Mouse (Mus musculus) embryonic facial prominence, embryonic 13.5 days (tissue): ENCODE data around the gene Uroc1. TPM values are rescaled to one million over a fixed set of nuclear protein-coding genes. Genes with fewer than 3 reads are reported as not detected.

Source experiments
- ATAC-seq: fragments of 200-750 bp; cut with Nextera tagmentation; 2 replicates; pipeline ENCODE4 v1.8.0; 2017; ENCODE audit warnings: low read depth; ENCODE audit not compliant: insufficient number of reproducible peaks, insufficient read depth, low FRiP score, low TSS enrichment
- H3K27ac ChIP-seq: fragments of 300-500 bp; sonication (generic); 2 replicates; pipeline ENCODE4 v1.5.1; 2015; ENCODE audit warnings: moderate library complexity, mild to moderate bottlenecking, inconsistent platforms
- H3K27me3 ChIP-seq: fragments of 300-500 bp; sonication (generic); 2 replicates; pipeline ENCODE4 v1.6.1; 2015; ENCODE audit warnings: mild to moderate bottlenecking, inconsistent platforms
- H3K36me3 ChIP-seq: fragments of 300-500 bp; sonication (generic); 2 replicates; pipeline ENCODE4 v1.6.1; 2015; ENCODE audit warnings: mild to moderate bottlenecking, inconsistent platforms
- H3K4me1 ChIP-seq: fragments of 300-500 bp; sonication (generic); 2 replicates; pipeline ENCODE4 v1.6.1; 2015; ENCODE audit warnings: inconsistent platforms
- H3K4me2 ChIP-seq: fragments of 300-500 bp; sonication (generic); 2 replicates; pipeline ENCODE4 v1.6.1; 2015; ENCODE audit warnings: moderate library complexity, mild to moderate bottlenecking, inconsistent platforms
- H3K4me3 ChIP-seq: fragments of 300-500 bp; sonication (generic); 2 replicates; pipeline ENCODE4 v1.5.1; 2015; ENCODE audit warnings: mild to moderate bottlenecking, inconsistent platforms
- H3K9ac ChIP-seq: fragments of 300-500 bp; sonication (generic); 2 replicates; pipeline ENCODE4 v1.6.1; 2015; ENCODE audit warnings: mild to moderate bottlenecking, inconsistent platforms
- H3K9me3 ChIP-seq: fragments of 300-500 bp; sonication (generic); 2 replicates; pipeline ENCODE4 v1.6.1; 2016; ENCODE audit warnings: inconsistent platforms
- whole genome bisulfite sequencing: fragments of 180-500 bp; shearing (Covaris S2); methylation state at CpG from one replicate; pipeline ENCODE4 v1.1.7; 2015; ENCODE audit warnings: mixed read lengths; 5-methylcytosine and 5-hydroxymethylcytosine counted together
- polyA plus RNA-seq: library from polyadenylated mRNA; unstranded; fragments of >200 nt; fragmentation: Nextera tagmentation; extraction: Ambion mirVana; gene quantifications from 2 replicates; pipeline ENCODE4 v1.2.1, GENCODE M21; 2015

Uroc1 gene
- polyA plus RNA-seq, 1 experiment from 2014 or later = not detected

DNA sequence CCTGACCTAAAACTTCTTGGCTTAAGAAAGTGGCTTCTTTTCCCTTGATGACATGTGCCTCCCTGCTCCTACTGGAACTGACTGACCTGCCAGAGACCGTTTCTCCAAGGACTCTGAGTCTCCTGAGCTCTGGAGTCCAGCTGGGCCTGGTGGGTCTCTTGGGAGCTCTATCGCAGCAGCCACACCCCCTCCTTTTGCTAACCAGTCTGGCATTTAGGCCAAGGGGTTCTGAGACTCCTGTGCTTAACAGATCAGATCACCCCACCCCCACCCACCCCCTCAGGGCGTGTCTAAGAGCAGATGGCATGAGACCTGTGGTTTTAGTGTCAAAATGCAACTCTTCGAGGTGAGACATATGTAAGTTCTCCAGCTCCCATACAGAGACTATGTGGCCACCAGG, 11.3 kb upstream of the Uroc1 start:
- Histone ChIP-seq H3K9me3 (no peaks in the 10 kb centered on the region), H3K27ac (no peak overlapping the region), H3K4me1 (0 out of 2 replicates have a peak, but pooled peaks cover 5% of the 10 kb centered on the region), H3K9ac (no peak overlapping the region), H3K4me2 (no peak overlapping the region), H3K4me3 (no peak overlapping the region), H3K36me3 (no peaks in the 10 kb centered on the region), H3K27me3 (peaks cover 17% of the 10 kb centered on the region)
- ATAC-seq = no peak
- WGBS = 46% methylated on average over 4 of the region's 4 CpGs

DNA sequence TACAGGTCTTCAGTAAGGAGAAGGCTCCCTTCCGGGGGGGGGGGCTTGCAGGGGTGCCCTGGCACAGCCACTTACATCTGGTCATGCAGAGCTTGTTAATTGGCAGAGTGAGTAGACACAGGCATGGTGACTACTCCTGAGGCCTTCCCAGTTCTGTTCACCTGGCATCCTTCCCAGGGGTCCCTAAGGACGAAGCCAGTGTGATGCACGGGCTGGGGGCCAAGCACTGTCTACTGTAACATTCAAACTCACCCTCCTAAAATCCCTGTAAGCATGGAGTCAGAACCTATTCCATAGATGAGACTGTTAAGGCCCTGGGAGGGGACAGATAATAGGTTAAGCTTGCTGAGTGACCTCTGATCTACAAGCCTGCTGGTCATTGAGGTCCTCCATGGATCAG, 9.1 kb upstream of the Uroc1 start:
- Histone ChIP-seq H3K9ac (no peak overlapping the region), H3K9me3 (no peaks in the 10 kb centered on the region), H3K27me3 (peaks cover 17% of the 10 kb centered on the region), H3K4me2 (no peak overlapping the region), H3K4me1 (0 out of 2 replicates have a peak, but pooled peaks cover 5% of the 10 kb centered on the region), H3K4me3 (no peak overlapping the region), H3K36me3 (no peaks in the 10 kb centered on the region), H3K27ac (no peak overlapping the region)
- WGBS = 71% methylated on average over 3 of the region's 3 CpGs
- no peak for ATAC-seq

DNA sequence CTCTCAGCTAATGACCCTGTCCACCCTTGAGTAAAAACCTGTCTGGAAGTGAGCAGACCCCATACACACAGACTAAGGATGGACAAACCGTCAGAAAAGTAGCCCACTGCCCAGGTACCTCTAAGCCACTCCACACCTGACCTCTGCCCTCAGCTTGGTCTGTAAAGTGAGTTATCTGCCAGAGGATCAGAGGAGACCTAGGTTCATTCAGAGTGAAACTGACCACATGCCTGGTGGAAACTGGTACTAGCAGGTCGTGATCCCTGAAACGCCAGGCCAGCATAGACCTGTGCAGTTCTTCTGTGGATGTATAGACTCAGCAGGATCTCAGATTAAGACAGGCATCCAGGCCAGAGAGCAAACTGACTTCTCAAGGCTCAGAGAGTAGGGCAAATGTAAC, 8.6 kb upstream of the Uroc1 start:
- Histone ChIP-seq H3K9ac (peak overlapping the region; percentile 17; the same call in 1 of the 2 replicates), H3K4me2 (peak overlapping the region; percentile 51; the same call in 1 of the 2 replicates), H3K36me3 (no peaks in the 10 kb centered on the region), H3K27me3 (peaks cover 17% of the 10 kb centered on the region), H3K4me1 (0 out of 2 replicates have a peak, but pooled peaks cover 5% of the 10 kb centered on the region), H3K27ac (no peak overlapping the region), H3K9me3 (no peaks in the 10 kb centered on the region), H3K4me3 (peak overlapping the region; percentile 25; the same call in 1 of the 2 replicates)
- ATAC-seq = no peak
- WGBS = 66% methylated on average over 3 of the region's 3 CpGs

DNA sequence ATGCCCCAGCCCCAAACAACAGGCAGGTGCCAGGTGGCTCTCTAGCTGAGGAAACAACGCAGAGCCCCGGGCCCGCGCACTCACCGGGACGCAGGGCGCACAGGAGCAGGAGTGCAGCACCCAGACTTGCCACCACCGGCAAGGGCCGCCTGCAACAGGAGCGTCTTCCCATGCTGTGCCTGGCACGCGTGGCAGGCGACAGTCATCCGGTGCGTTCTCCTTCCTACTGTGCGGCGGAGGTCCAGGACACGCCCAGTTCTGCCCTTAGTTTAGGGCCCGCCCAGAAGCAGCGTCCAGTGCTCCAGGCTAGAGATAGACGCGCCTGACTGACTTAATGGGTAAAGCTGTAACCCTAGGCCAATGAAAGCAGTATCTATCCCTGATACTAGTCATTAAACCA, 8.1 kb upstream of the Uroc1 start, which contains the start of gene Chst13:
Chst13 (minus strand) TSS at position 195 of the 400 bp plus-strand sequence.
- Histone ChIP-seq H3K4me3 (peak within 1 kb of the TSS; percentile 25), H3K9me3 (no peaks in the 10 kb centered on the region), H3K27me3 (peaks cover 17% of the 10 kb centered on the region), H3K4me1 (0 out of 2 replicates have a peak, but pooled peaks cover 5% of the 10 kb centered on the region), H3K27ac (no peak within 1 kb of the TSS), H3K4me2 (peak within 1 kb of the TSS; percentile 51), H3K36me3 (no peaks in the 10 kb centered on the region), H3K9ac (peak within 1 kb of the TSS; percentile 17; the same call in 1 of the 2 replicates)
- no peak for ATAC-seq
- WGBS = 7% methylated on average over 22 of the region's 22 CpGs

DNA sequence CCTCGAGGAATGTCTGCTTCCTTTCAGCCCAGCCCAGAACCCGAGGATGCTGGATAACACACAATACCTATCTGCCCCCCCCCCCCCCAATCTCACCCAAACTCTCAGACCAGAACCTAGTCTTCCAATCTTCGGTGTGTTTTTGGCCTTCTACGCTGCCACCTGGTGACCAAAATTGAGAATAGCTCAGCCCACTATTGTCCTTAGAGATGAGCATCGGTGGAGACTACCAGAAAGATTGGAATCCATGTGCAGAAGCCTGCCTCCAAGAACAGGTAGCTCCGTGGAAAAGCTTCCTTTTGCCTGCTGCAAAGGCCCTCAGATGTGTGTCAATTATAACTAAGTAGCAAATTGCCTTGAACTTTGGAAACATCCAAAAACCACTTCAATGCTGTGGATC, 5.4 kb upstream of the Uroc1 start:
- Histone ChIP-seq H3K4me3 (no peak overlapping the region), H3K4me1 (0 out of 2 replicates have a peak, but pooled peaks cover 5% of the 10 kb centered on the region), H3K9me3 (no peaks in the 10 kb centered on the region), H3K27me3 (peaks cover 17% of the 10 kb centered on the region), H3K27ac (no peak overlapping the region), H3K4me2 (no peak overlapping the region), H3K9ac (no peak overlapping the region), H3K36me3 (no peaks in the 10 kb centered on the region)
- WGBS = 21% methylated on average over 6 of the region's 6 CpGs
- ATAC-seq = no peak

DNA sequence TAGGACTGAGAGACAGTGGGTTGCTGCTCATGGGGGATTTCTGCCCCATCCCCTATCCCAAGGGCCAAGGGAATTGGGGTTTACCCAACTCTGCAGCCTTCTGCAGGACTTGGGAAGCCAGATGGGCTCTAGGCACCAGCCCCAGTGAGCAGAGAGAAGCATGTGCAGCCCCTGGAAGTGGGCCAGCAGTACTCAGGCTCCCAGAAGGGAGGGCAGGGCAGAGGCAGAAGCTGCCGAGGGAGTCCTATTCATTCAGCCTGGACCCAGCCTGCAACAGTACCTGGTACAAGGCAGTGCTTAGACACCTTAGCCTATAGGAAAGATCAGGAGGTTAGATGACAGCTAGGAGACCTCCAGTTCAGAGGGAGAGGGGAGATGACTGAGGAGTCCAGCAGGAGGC, 3.1 kb upstream of the Uroc1 start:
- Histone ChIP-seq H3K9ac (no peak overlapping the region), H3K27ac (no peak overlapping the region), H3K27me3 (peaks cover 7% of the 10 kb centered on the region), H3K4me3 (no peak overlapping the region), H3K4me2 (no peak overlapping the region), H3K9me3 (no peaks in the 10 kb centered on the region), H3K36me3 (no peaks in the 10 kb centered on the region), H3K4me1 (0 out of 2 replicates have a peak, but pooled peaks cover 2% of the 10 kb centered on the region)
- no peak for ATAC-seq
- 33% methylated on average over 1 of the region's 1 CpGs for WGBS

DNA sequence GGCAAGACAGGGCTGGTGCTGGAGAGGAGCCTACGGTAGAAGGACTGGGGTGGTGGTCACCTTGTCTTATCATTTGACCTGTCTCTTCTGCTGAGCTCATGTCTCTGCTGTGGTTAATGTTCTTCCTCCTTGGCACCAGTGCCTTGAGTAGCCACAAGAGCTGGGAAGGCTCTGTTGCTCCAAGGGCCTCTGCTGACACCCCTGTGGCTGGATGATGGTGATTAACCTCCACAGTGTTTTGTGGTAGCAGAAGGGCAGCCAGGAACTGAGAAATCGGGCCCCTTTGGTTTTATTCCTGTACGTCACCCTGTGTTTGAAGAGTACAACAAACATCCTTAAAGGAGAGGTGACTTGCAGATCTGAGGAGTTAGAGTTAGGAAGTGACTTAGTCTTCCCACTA, 1.2 kb downstream of the Uroc1 start:
- Histone ChIP-seq H3K4me2 (no peak overlapping the region), H3K9ac (no peak overlapping the region), H3K4me1 (no peaks in the 10 kb centered on the region), H3K27me3 (no peaks in the 10 kb centered on the region), H3K4me3 (no peak overlapping the region), H3K36me3 (no peaks in the 10 kb centered on the region), H3K27ac (no peak overlapping the region), H3K9me3 (no peaks in the 10 kb centered on the region)
- 82% methylated on average over 3 of the region's 3 CpGs for WGBS
- ATAC-seq = no peak

DNA sequence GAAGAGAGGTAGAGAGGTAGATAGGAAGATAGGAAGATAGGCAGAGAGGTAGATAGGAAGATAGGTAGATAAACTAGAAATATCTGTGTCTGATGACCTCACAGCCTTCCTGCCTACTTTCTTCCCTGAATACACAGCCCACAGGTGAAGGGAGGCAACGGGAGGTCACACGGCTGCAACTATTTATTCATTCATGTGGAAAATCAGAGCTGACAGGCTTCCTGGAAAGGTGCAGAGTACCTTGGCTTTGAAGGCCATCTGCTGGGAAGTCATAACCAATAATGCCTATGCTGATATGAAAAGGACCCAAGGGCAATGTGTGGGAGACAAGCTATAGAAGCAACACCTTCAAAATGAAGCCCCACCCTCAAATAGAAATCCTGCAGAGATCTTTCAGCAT, 9.3 kb downstream of the Uroc1 start:
- Histone ChIP-seq H3K27ac (no peak overlapping the region), H3K4me1 (no peaks in the 10 kb centered on the region), H3K4me3 (no peak overlapping the region), H3K36me3 (no peaks in the 10 kb centered on the region), H3K9ac (no peak overlapping the region), H3K9me3 (no peaks in the 10 kb centered on the region), H3K4me2 (no peak overlapping the region), H3K27me3 (no peaks in the 10 kb centered on the region)
- no peak for ATAC-seq
- WGBS = 61% methylated on average over 2 of the region's 2 CpGs

DNA sequence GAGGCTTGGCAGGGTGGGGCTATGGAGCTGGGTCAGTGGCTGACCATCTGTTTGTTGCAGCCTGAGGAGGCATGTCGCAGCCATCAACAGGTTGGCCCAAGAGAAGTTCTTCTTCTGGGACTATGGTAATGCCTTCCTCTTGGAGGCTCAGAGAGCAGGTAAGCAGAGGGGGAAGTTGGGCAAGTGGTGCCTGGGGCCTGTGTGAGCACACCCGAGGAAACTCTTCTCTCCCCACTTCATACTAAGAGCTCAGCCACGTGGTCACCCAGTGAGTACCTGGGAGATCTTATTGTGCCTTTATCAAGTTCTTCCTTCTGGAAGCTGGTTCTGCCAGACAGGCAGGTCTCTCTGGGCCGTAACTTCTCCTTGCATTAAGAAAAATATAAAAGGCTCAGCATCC, 14.1 kb downstream of the Uroc1 start:
- no peaks in the 10 kb centered on the region for H3K9me3 ChIP-seq
- H3K27me3 ChIP-seq = no peaks in the 10 kb centered on the region
- H3K36me3 ChIP-seq = no peaks in the 10 kb centered on the region
- no peak overlapping the region for H3K9ac ChIP-seq
- H3K4me3 ChIP-seq = no peak overlapping the region
- no peak overlapping the region for H3K27ac ChIP-seq
- WGBS = 75% methylated on average over 4 of the region's 4 CpGs
- no peak overlapping the region for H3K4me2 ChIP-seq
- no peak for ATAC-seq
- 0 out of 2 replicates have a peak, but pooled peaks cover 8% of the 10 kb centered on the region for H3K4me1 ChIP-seq

DNA sequence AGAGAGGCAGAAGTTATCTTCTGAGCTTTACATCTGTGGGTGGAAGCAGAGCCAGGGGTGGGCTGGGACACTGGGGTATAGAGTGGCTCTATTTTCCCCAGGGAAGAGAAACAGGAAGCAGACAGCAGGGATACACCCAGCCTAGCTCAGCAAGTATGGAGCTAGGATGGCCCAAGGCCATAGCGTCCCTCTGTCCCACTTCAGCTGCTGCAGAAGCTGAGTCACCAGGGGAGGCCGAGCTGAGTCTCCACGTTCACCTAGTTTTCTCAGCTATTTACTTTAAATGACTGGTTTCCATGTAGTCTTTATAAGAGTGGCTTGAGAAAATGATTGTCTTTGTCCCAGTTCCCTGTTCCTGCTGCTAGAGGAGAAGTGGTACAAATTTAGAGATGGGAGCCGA, 15.4 kb downstream of the Uroc1 start:
- Histone ChIP-seq H3K27ac (no peak overlapping the region), H3K36me3 (no peaks in the 10 kb centered on the region), H3K9me3 (no peaks in the 10 kb centered on the region), H3K9ac (no peak overlapping the region), H3K4me1 (0 out of 2 replicates have a peak, but pooled peaks cover 8% of the 10 kb centered on the region), H3K4me2 (no peak overlapping the region), H3K27me3 (no peaks in the 10 kb centered on the region), H3K4me3 (no peak overlapping the region)
- 70% methylated on average over 4 of the region's 4 CpGs for WGBS
- no peak for ATAC-seq

DNA sequence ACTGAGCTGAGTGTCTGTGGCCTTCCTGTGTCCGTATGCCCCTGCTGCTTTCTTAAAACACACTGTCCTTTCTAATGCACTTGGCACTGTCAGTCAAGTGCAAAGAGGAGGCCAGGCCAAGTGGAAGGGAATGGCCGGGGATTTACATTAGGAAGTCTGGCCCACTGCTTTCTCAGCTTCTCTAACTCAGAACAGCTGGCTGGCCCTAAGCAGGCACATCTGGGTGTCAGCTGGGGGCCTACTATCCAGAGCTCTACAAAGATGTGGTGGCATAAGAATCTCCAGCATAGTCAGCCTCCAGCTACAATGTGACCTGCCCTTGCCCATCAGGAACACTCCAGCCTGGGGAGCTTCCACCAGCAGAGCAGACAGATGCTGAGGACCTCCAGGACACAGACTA, 16.9 kb downstream of the Uroc1 start:
- H3K9me3 ChIP-seq = no peaks in the 10 kb centered on the region
- ATAC-seq = no peak

DNA sequence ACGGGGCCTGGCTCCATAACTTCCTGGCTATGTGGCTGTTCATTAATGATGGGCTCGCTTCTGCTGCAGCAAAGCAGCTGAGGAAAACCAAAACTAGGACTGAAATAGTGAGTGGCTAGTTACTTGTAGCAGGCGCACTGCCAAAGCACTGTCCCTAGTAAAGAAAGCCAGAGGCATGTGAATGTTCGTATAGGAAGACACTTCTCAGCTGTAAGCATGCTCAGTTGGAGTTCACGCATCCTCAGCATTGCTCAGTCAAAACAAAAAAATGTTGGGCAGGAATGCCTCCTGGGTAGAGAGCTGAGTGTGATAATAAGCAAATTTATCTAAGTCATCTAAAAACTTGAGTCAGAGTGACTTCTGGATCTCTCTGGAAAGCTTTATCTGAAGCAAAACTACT, 25.1 kb downstream of the Uroc1 start:
- Histone ChIP-seq H3K9ac (no peak overlapping the region), H3K27ac (no peak overlapping the region), H3K27me3 (no peaks in the 10 kb centered on the region), H3K9me3 (no peaks in the 10 kb centered on the region), H3K36me3 (no peaks in the 10 kb centered on the region), H3K4me1 (peaks cover 23% of the 10 kb centered on the region), H3K4me3 (no peak overlapping the region), H3K4me2 (no peak overlapping the region)
- 55% methylated on average over 5 of the region's 5 CpGs for WGBS
- ATAC-seq = no peak

More for the DNA sequence above, 16.9 kb downstream of the Uroc1 start:
- 0 out of 2 replicates have a peak, but pooled peaks cover 8% of the 10 kb centered on the region for H3K4me1 ChIP-seq
- H3K36me3 ChIP-seq = no peaks in the 10 kb centered on the region
- 23% methylated on average over 2 of the region's 2 CpGs for WGBS
- no peak overlapping the region for H3K27ac ChIP-seq
- no peaks in the 10 kb centered on the region for H3K27me3 ChIP-seq
- no peak overlapping the region for H3K4me2 ChIP-seq
- H3K4me3 ChIP-seq = no peak overlapping the region
- no peak overlapping the region for H3K9ac ChIP-seq
